Comparison of ENCODE assay signal across 7 mouse cellular contexts in the genomic region with DNA sequence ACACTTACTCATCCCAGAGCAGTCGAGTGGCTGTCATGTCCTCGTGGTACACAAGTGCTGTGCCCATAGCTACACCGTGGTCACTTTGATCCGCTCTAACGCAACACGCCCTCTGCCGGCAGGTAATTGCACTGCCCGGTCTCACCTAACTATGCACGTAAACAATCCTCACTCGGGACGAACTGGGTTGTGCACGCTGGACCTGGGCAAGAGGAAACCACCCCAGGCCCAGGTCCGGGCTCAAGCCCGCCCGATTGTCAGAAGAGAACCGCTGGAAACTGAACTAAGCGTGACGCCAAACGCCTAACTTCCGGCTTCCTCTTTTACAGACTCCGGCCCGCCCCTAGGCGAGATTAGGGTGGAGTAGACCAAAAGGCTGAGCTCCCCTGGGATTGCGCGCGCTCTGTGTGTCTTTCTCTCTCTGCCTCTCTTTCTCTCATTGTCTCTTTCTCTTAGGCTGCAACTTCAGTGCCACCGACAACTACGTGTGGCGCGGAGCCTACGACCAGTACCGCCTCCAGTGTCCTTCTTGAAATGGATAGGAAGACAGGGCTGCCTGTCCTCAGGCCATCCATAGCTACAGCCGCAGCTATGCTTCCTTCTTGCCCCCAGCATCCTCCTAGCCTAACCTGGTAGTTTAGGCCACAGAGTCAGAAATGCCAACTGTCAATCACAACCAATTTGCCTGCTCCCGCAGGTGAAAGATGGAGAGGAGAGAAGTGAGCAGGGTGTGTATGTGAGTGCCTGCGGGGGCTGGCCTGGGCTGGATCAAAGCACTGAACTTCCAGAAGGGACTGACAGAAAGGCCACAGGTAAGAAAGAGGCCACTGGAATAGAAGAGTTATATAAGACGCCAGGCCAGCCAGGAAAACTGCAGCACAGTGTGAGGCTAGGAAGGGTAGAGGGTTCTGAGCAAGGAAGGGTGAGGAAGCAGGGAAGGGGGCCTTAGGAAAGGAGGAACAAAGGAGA. TPM values are rescaled to one million over a fixed set of nuclear protein-coding genes. Genes with fewer than 3 reads are reported as not detected.
DNase-seq lines count a peak whose midpoint lies in the region; ATAC-seq lines count a peak whose summit lies in the region.

Gene Hdac10 (minus strand): TSS at position 319 of the 969 bp plus-strand sequence.

- peak within 1 kb of the TSS; percentile 74 for H3K4me2 ChIP-seq in intestine, embryonic 16.5 days (ENCODE audit: low read depth, low read length)

- WGBS in intestine, embryonic 16.5 days: 3% methylated on average over 36 of the region's 36 CpGs

- DNase-seq in adrenal gland, postnatal 10 days: peak; percentile 85
- DNase-seq in embryo, embryonic 9.5 days (ENCODE audit: extremely low spot score): peak; percentile 85
- DNase-seq in gastrocnemius, postnatal 4 days (ENCODE audit: low spot score in 2 of 2): peak; percentile 57 to 85
- peak; percentile 84 to 85 for DNase-seq in left cerebral cortex, postnatal 25 days (ENCODE audit: low spot score in 2 of 2)
- peak; percentile 88 for DNase-seq in mesoderm, embryonic 11.5 days (ENCODE audit: low read depth, low spot score)
- peak; percentile 85 for DNase-seq in right cerebral cortex, postnatal 25 days

- no peaks in the 10 kb centered on the region for H3K9me3 ChIP-seq in intestine, embryonic 16.5 days (ENCODE audit: control insufficient read depth, low read length)

- peak within 1 kb of the TSS; percentile 84 for H3K27ac ChIP-seq in intestine, embryonic 16.5 days (ENCODE audit: low read length)

- ATAC-seq in intestine, embryonic 16.5 days: peak; percentile 93

- peaks cover 16% of the 10 kb centered on the region for H3K4me1 ChIP-seq in intestine, embryonic 16.5 days (ENCODE audit: control insufficient read depth, insufficient read depth, low read length)

- peak within 1 kb of the TSS; percentile 72 for H3K4me3 ChIP-seq in intestine, embryonic 16.5 days (ENCODE audit: low read length)

- no peaks in the 10 kb centered on the region; the same call in 1 of the 2 replicates for H3K36me3 ChIP-seq in intestine, embryonic 16.5 days (ENCODE audit: control insufficient read depth, insufficient read depth, low read length)

- intact Hi-C loops in left cerebral cortex, postnatal 25 days (cut with DNase I): no loop called here

- H3K9ac ChIP-seq in intestine, embryonic 16.5 days (ENCODE audit: low read depth, low read length): peak within 1 kb of the TSS; percentile 82

- no peaks in the 10 kb centered on the region for H3K27me3 ChIP-seq in intestine, embryonic 16.5 days (replicated peaks; ENCODE audit: control insufficient read depth, insufficient read depth, low read length)

RNA-seq across cellular contexts. Expression of gene Hdac10, which starts in this region (rescaled TPM):
- total RNA-seq in adrenal gland, postnatal 10 days (2021): 10 to 100 TPM; 10.5 to 17.8 TPM
- total RNA-seq in gastrocnemius, postnatal 4 days (2021): 10 to 100 TPM; 11.2 to 11.8 TPM
- polyA plus RNA-seq in intestine, embryonic 16.5 days (2015; fragmentation: Nextera tagmentation; extraction: Ambion mirVana): 25.3 and 27.6 TPM in 2 replicates
- 10 to 100 TPM; 13.1 to 13.3 TPM for total RNA-seq in left cerebral cortex, postnatal 25 days (2021)

Comparison
In these comparisons a context has a peak if more than half of its experiments do, and no peak if none do; other contexts are left out.
1. Peak in every context shown above with its lines: DNase-seq, ATAC-seq, H3K4me3 ChIP-seq and H3K27ac ChIP-seq.